Mouse (Mus musculus) stomach, postnatal 0 days (tissue): ENCODE results near the gene Ccsap. TPM values are rescaled to one million over a fixed set of nuclear protein-coding genes. Genes with fewer than 3 reads are reported as not detected.
A peak's percentile ranks its signal among the peaks of the same experiment; 100 is the strongest.

Source experiments
- ATAC-seq: fragments of 200-750 bp; cut with Nextera tagmentation; 2 replicates; pipeline ENCODE4 v1.8.0; 2017; ENCODE audit not compliant: low FRiP score, low TSS enrichment
- DNase-seq: peaks from one replicate; pipeline ENCODE4 v3.0.0-alpha.2; 2016; ENCODE audit warnings: low spot score
- H3K27ac ChIP-seq: fragments of 300-500 bp; sonication (generic); replicated peaks from 2 replicates; pipeline ENCODE4 v1.5.1; 2014; ENCODE audit warnings: mild to moderate bottlenecking, control low read depth
- H3K27me3 ChIP-seq: fragments of 300-500 bp; sonication (generic); 2 replicates; pipeline ENCODE4 v1.6.1; 2014; ENCODE audit warnings: low read length; ENCODE audit not compliant: control insufficient read depth, insufficient read depth
- H3K36me3 ChIP-seq: fragments of 300-500 bp; sonication (generic); 2 replicates; pipeline ENCODE4 v1.6.1; 2014; ENCODE audit warnings: low read length, mixed read lengths; ENCODE audit not compliant: control insufficient read depth, insufficient read depth
- H3K4me1 ChIP-seq: fragments of 300-500 bp; sonication (generic); replicated peaks from 2 replicates; pipeline ENCODE4 v1.6.1; 2014; ENCODE audit warnings: antibody characterized with exemption; ENCODE audit not compliant: control insufficient read depth, insufficient read depth
- H3K4me2 ChIP-seq: fragments of 300-500 bp; sonication (generic); replicated peaks from 2 replicates; pipeline ENCODE4 v1.6.1; 2014; ENCODE audit warnings: low read depth, mild to moderate bottlenecking, control low read depth, moderate library complexity
- H3K4me3 ChIP-seq: fragments of 300-500 bp; sonication (generic); 2 replicates; pipeline ENCODE4 v1.5.1; 2014; ENCODE audit warnings: low read depth, low read length, control low read depth
- H3K9ac ChIP-seq: fragments of 300-500 bp; sonication (generic); 2 replicates; pipeline ENCODE4 v1.6.1; 2014; ENCODE audit warnings: mild to moderate bottlenecking, low read length, control low read depth, mixed read lengths
- H3K9me3 ChIP-seq: fragments of 300-500 bp; sonication (generic); 2 replicates; pipeline ENCODE4 v1.6.1; 2016; ENCODE audit warnings: low read length; ENCODE audit not compliant: control insufficient read depth
- CTCF ChIP-seq: IDR thresholded peaks from 2 replicates; pipeline ENCODE4 v1.5.1; 2016; ENCODE audit warnings: antibody characterized with exemption, low read depth, mild to moderate bottlenecking, moderate library complexity
- EP300 ChIP-seq: optimal IDR thresholded peaks from 2 replicates; pipeline ENCODE3; 2016; ENCODE audit warnings: antibody characterized with exemption
- WGBS: fragments of 180-500 bp; shearing (Covaris S2); extraction: QIAGEN DNeasy Blood & Tissue Kit; methylation state at CpG from one replicate; pipeline ENCODE4 v1.1.7; 2014; 5-methylcytosine and 5-hydroxymethylcytosine counted together
- polyA plus RNA-seq: library from polyadenylated mRNA; unstranded; fragments of >200 nt; fragmentation: Nextera tagmentation; extraction: Ambion mirVana; gene quantifications from 2 replicates; pipeline ENCODE4 v1.2.1, GENCODE M21; 2015

Ccsap gene
- polyA plus RNA-seq, 1 experiment from 2014 or later, result 0.91 TPM

- peak; percentile 32; the same call in 1 of the 2 replicates for ATAC-seq
- Histone ChIP-seq H3K27ac (no peak overlapping the region), H3K4me1 (no peaks in the 10 kb centered on the region; the same call in 1 of the 2 replicates), H3K27me3 (peaks cover 9% of the 10 kb centered on the region), H3K4me2 (no peak overlapping the region), H3K36me3 (no peaks in the 10 kb centered on the region), H3K9me3 (no peaks in the 10 kb centered on the region), H3K4me3 (no peak overlapping the region), H3K9ac (no peak overlapping the region)
- TF ChIP-seq EP300, result no peak
- peak; percentile 18; the same call in 1 of the 2 replicates for TF ChIP-seq CTCF
- DNase-seq, result no peak
- 16% methylated on average over 30 of the region's 30 CpGs for WGBS
Observed at GRCm38 (mm10) chr8:123892586-123893155, 32.7 kb upstream of the Ccsap start.

DNA sequence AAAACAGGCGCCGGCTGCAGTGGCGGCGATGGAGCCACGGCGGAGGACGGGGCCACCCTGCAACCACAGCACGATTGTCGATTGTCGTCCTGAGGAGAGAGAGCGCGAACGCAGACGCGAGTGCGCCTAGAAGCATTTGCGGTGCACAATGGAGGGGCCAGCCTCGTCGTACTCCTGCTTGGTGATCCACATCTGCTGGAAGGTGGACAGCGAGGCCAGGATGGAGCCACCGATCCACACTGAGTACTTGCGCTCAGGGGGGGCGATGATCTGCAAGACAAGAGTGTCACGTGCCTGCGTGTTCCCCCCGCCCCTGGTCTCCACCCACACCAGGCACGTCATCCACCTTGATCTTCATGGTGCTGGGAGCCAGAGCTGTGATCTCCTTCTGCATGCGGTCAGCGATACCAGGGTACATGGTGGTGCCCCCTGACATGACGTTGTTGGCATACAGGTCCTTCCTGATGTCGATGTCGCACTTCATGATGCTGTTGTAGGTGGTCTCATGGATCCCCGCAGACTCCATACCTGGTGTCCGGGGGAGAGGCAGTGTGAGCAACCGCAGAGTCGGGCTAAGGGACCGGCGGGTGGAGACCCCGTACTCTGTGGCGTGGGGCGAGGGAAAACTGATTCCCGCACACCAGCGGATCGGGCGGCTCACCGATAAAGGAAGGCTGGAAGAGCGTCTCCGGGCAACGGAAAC lies 32.0 kb upstream of the Ccsap start:
- DNase-seq (no peak), ATAC-seq (no peak)
- H3K4me2 ChIP-seq, result peak overlapping the region; percentile 27
- H3K9ac ChIP-seq, result no peak overlapping the region
- H3K9me3 ChIP-seq, result no peaks in the 10 kb centered on the region
- H3K4me3 ChIP-seq, result 0 out of 2 replicates have a peak overlapping the region, but pooled peaks have one; percentile 4
- WGBS, result 2% methylated on average over 49 of the region's 49 CpGs
- peaks cover 9% of the 10 kb centered on the region for H3K27me3 ChIP-seq
- no peaks in the 10 kb centered on the region for H3K36me3 ChIP-seq
- H3K4me1 ChIP-seq, result no peaks in the 10 kb centered on the region; the same call in 1 of the 2 replicates
- no peak overlapping the region for H3K27ac ChIP-seq
- no peak for TF ChIP-seq CTCF
- no peak for TF ChIP-seq EP300

- Histone ChIP-seq H3K4me3 (no peak overlapping the region), H3K27me3 (peaks cover 9% of the 10 kb centered on the region), H3K9ac (no peak overlapping the region), H3K27ac (no peak overlapping the region), H3K9me3 (no peaks in the 10 kb centered on the region), H3K4me2 (no peak overlapping the region; the same call in 1 of the 2 replicates), H3K4me1 (no peaks in the 10 kb centered on the region; the same call in 1 of the 2 replicates), H3K36me3 (no peaks in the 10 kb centered on the region)
- WGBS, result 1% methylated on average over 11 of the region's 11 CpGs
- DNase-seq, result peak; percentile 74
- ATAC-seq, result no peak
- TF ChIP-seq CTCF, result no peak
- TF ChIP-seq EP300, result no peak
Observed at GRCm38 (mm10) chr8:123891271-123891670, 31.3 kb upstream of the Ccsap start.

GRCm38 (mm10) chr8:123889797-123890196 lies 29.8 kb upstream of the Ccsap start:
- DNase-seq, result no peak
- Histone ChIP-seq H3K9me3 (no peaks in the 10 kb centered on the region), H3K9ac (no peak overlapping the region), H3K4me3 (no peak overlapping the region), H3K4me2 (no peak overlapping the region), H3K27ac (no peak overlapping the region), H3K4me1 (no peaks in the 10 kb centered on the region; the same call in 1 of the 2 replicates), H3K27me3 (peaks cover 9% of the 10 kb centered on the region), H3K36me3 (no peaks in the 10 kb centered on the region)
- TF ChIP-seq EP300 (no peak), CTCF (no peak)
- ATAC-seq, result no peak
- 58% methylated on average over 4 of the region's 4 CpGs for WGBS

GRCm38 (mm10) chr8:123887956-123888355 lies 27.9 kb upstream of the Ccsap start:
- Histone ChIP-seq H3K4me3 (no peak overlapping the region), H3K36me3 (no peaks in the 10 kb centered on the region), H3K4me1 (no peaks in the 10 kb centered on the region; the same call in 1 of the 2 replicates), H3K4me2 (no peak overlapping the region), H3K27ac (no peak overlapping the region), H3K9me3 (no peaks in the 10 kb centered on the region), H3K27me3 (peaks cover 9% of the 10 kb centered on the region), H3K9ac (no peak overlapping the region)
- TF ChIP-seq CTCF (no peak), EP300 (no peak)
- 73% methylated on average over 2 of the region's 2 CpGs for WGBS
- DNase-seq (no peak), ATAC-seq (no peak)

DNA sequence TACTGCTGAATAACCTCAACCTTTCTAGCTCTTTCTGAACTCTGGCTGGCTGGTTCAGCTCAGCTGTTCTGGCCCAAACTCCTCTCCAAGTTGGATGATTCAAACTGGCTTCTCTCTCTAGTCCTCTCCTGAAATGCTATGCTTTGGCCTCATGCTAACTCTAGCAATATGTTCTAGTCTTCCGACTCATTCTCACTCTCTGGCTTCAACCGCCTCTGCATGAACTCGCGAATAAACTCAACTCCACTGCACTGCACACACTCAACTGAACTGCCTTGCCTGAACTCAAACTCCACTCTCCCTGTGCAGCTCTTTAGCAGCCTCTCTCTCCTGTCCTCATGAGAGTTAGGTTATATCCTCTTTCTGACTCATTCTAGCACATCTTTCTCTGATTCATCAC lies 27.2 kb upstream of the Ccsap start:
- Histone ChIP-seq H3K9ac (no peak overlapping the region), H3K36me3 (no peaks in the 10 kb centered on the region), H3K4me3 (no peak overlapping the region), H3K9me3 (no peaks in the 10 kb centered on the region), H3K4me1 (no peaks in the 10 kb centered on the region; the same call in 1 of the 2 replicates), H3K27ac (no peak overlapping the region), H3K27me3 (peaks cover 9% of the 10 kb centered on the region), H3K4me2 (no peak overlapping the region)
- WGBS, result 86% methylated on average over 4 of the region's 4 CpGs
- ATAC-seq (no peak), DNase-seq (no peak)
- TF ChIP-seq CTCF, result no peak
- no peak for TF ChIP-seq EP300
